Mouse (Mus musculus): ENCODE data around the gene Plk5. TPM values are rescaled to one million over a fixed set of nuclear protein-coding genes. Genes with fewer than 3 reads are reported as not detected.

The Plk5 gene
- total RNA-seq, 2 experiments from 2014 or later, result not detected

- peak; percentile 94 for ATAC-seq (ENCODE audit: poor library complexity, severe bottlenecking)
These were observed 50.6 kb downstream of the Plk5 start, which contains the start of gene Uqcr11 for GRCm38 (mm10) chr10:80406684-80407501. TSS of gene Uqcr11 (minus strand) at chr10:80406830.

GRCm38 (mm10) chr10:80407924-80408323, 51.7 kb downstream of the Plk5 start:
- ATAC-seq (ENCODE audit: poor library complexity, severe bottlenecking), result no peak

- no peak for ATAC-seq (ENCODE audit: poor library complexity, severe bottlenecking)
These were observed 56.6 kb downstream of the Plk5 start for GRCm38 (mm10) chr10:80412656-80413541.

Other genes starting within 250 kb of the Plk5 start
- gene Stk11, start 240.7 kb upstream of the Plk5 start, total RNA-seq (2015), result 58.0 and 60.7 TPM in 2 replicates
- gene Stk11, start 240.7 kb upstream of the Plk5 start, total RNA-seq (2017), result 142 and 146 TPM in 2 replicates
- 161 and 162 TPM in 2 replicates for gene Atp5d, start 217.8 kb upstream of the Plk5 start, total RNA-seq (2015)
- gene Atp5d, start 217.8 kb upstream of the Plk5 start, total RNA-seq (2017), result 31.0 and 34.7 TPM in 2 replicates
- 1.6 and 2.2 TPM in 2 replicates for gene Cbarp, start 215.6 kb upstream of the Plk5 start, total RNA-seq (2015)
- gene Cbarp, start 215.6 kb upstream of the Plk5 start, total RNA-seq (2017), result 1.4 TPM in 1 of 2 replicates, not detected in the other
- 29.5 and 29.6 TPM in 2 replicates for gene Midn, start 208.2 kb upstream of the Plk5 start, total RNA-seq (2015)
- 22.4 and 36.1 TPM in 2 replicates for gene Midn, start 208.2 kb upstream of the Plk5 start, total RNA-seq (2017)
- gene Cirbp, start 190.5 kb upstream of the Plk5 start, total RNA-seq (2015), result 11.7 and 13.8 TPM in 2 replicates
- gene Cirbp, start 190.5 kb upstream of the Plk5 start, total RNA-seq (2017), result 29.3 and 32.1 TPM in 2 replicates
- 19.3 and 21.0 TPM in 2 replicates for gene 1600002K03Rik, start 183.5 kb upstream of the Plk5 start, total RNA-seq (2015)
- gene 1600002K03Rik, start 183.5 kb upstream of the Plk5 start, total RNA-seq (2017), result 18.8 and 20.9 TPM in 2 replicates
- gene Efna2, start 177.0 kb upstream of the Plk5 start, total RNA-seq (2015), result 0.49 TPM in 1 of 2 replicates, not detected in the other
- gene Efna2, start 177.0 kb upstream of the Plk5 start, total RNA-seq (2017), result 0.12 TPM in 1 of 2 replicates, not detected in the other
- gene Mum1, start 130.0 kb upstream of the Plk5 start, total RNA-seq (2015), result 34.0 and 46.2 TPM in 2 replicates
- 40.3 and 45.5 TPM in 2 replicates for gene Mum1, start 130.0 kb upstream of the Plk5 start, total RNA-seq (2017)
- gene Ndufs7, start 107.3 kb upstream of the Plk5 start, total RNA-seq (2015), result 113 and 114 TPM in 2 replicates
- 84.8 and 86.1 TPM in 2 replicates for gene Ndufs7, start 107.3 kb upstream of the Plk5 start, total RNA-seq (2017)
- gene Gamt, start 95.4 kb upstream of the Plk5 start, total RNA-seq (2015), result 6.3 and 6.7 TPM in 2 replicates
- 4.4 and 10.2 TPM in 2 replicates for gene Gamt, start 95.4 kb upstream of the Plk5 start, total RNA-seq (2017)
- gene Dazap1, start 95.0 kb upstream of the Plk5 start, total RNA-seq (2015), result 39.0 and 41.4 TPM in 2 replicates
- 187 and 200 TPM in 2 replicates for gene Dazap1, start 95.0 kb upstream of the Plk5 start, total RNA-seq (2017)
- gene Rps15, start 64.0 kb upstream of the Plk5 start, total RNA-seq (2015), result 1,580 and 1,599 TPM in 2 replicates
- gene Rps15, start 64.0 kb upstream of the Plk5 start, total RNA-seq (2017), result 1,732 and 1,915 TPM in 2 replicates
- gene Apc2, start 60.5 kb upstream of the Plk5 start, total RNA-seq (2015), result not detected in 2 replicates
- not detected in 2 replicates for gene Apc2, start 60.5 kb upstream of the Plk5 start, total RNA-seq (2017)
- 25.6 and 27.4 TPM in 2 replicates for gene 2310011J03Rik, start 35.9 kb upstream of the Plk5 start, total RNA-seq (2015)
- 13.8 and 17.8 TPM in 2 replicates for gene 2310011J03Rik, start 35.9 kb upstream of the Plk5 start, total RNA-seq (2017)
- gene Pcsk4, start 27.0 kb upstream of the Plk5 start, total RNA-seq (2015), result 0.32 and 0.83 TPM in 2 replicates
- not detected in 2 replicates for gene Pcsk4, start 27.0 kb upstream of the Plk5 start, total RNA-seq (2017)
- 0.16 and 0.96 TPM in 2 replicates for gene Reep6, start 26.5 kb upstream of the Plk5 start, total RNA-seq (2015)
- 0.37 TPM in 1 of 2 replicates, not detected in the other for gene Reep6, start 26.5 kb upstream of the Plk5 start, total RNA-seq (2017)
- 0.07 TPM in 1 of 2 replicates, not detected in the other for gene Adamtsl5, start 8.0 kb upstream of the Plk5 start, total RNA-seq (2015)
- gene Adamtsl5, start 8.0 kb upstream of the Plk5 start, total RNA-seq (2017), result not detected in 2 replicates
- gene Mex3d, start 31.2 kb downstream of the Plk5 start, total RNA-seq (2015), result 2.4 and 2.6 TPM in 2 replicates
- 2.6 and 5.0 TPM in 2 replicates for gene Mex3d, start 31.2 kb downstream of the Plk5 start, total RNA-seq (2017)
- gene Mbd3, start 43.1 kb downstream of the Plk5 start, total RNA-seq (2015), result 38.8 and 40.6 TPM in 2 replicates
- gene Mbd3, start 43.1 kb downstream of the Plk5 start, total RNA-seq (2017), result 39.8 and 40.0 TPM in 2 replicates
- gene Uqcr11, start 50.4 kb downstream of the Plk5 start, total RNA-seq (2015), result 107 and 108 TPM in 2 replicates
- 122 and 129 TPM in 2 replicates for gene Uqcr11, start 50.4 kb downstream of the Plk5 start, total RNA-seq (2017)
- 17.2 and 20.3 TPM in 2 replicates for gene Tcf3, start 77.2 kb downstream of the Plk5 start, total RNA-seq (2015)
- 22.4 and 24.2 TPM in 2 replicates for gene Tcf3, start 77.2 kb downstream of the Plk5 start, total RNA-seq (2017)
- gene Onecut3, start 138.4 kb downstream of the Plk5 start, total RNA-seq (2015), result not detected in 2 replicates
- gene Onecut3, start 138.4 kb downstream of the Plk5 start, total RNA-seq (2017), result not detected in 2 replicates
- not detected in 2 replicates for gene Atp8b3, start 182.7 kb downstream of the Plk5 start, total RNA-seq (2015)
- not detected in 2 replicates for gene Atp8b3, start 182.7 kb downstream of the Plk5 start, total RNA-seq (2017)
- gene Rexo1, start 205.1 kb downstream of the Plk5 start, total RNA-seq (2015), result 35.9 and 41.5 TPM in 2 replicates
- 19.4 and 19.9 TPM in 2 replicates for gene Rexo1, start 205.1 kb downstream of the Plk5 start, total RNA-seq (2017)
- gene Klf16, start 220.9 kb downstream of the Plk5 start, total RNA-seq (2015), result 2.6 and 3.3 TPM in 2 replicates
- 3.9 and 5.3 TPM in 2 replicates for gene Klf16, start 220.9 kb downstream of the Plk5 start, total RNA-seq (2017)
- gene Abhd17a, start 233.9 kb downstream of the Plk5 start, total RNA-seq (2015), result 64.8 and 82.1 TPM in 2 replicates
- 21.7 and 31.6 TPM in 2 replicates for gene Abhd17a, start 233.9 kb downstream of the Plk5 start, total RNA-seq (2017)
- 16.9 and 22.3 TPM in 2 replicates for gene Scamp4, start 246.4 kb downstream of the Plk5 start, total RNA-seq (2015)
- 4.8 and 11.4 TPM in 2 replicates for gene Scamp4, start 246.4 kb downstream of the Plk5 start, total RNA-seq (2017)
- gene Adat3, start 246.4 kb downstream of the Plk5 start, total RNA-seq (2015), result 0.91 and 1.1 TPM in 2 replicates
- gene Adat3, start 246.4 kb downstream of the Plk5 start, total RNA-seq (2017), result 3.8 TPM in 1 of 2 replicates, not detected in the other
- 0.54 TPM in 1 of 2 replicates, not detected in the other for gene Gm49322, start 249.6 kb downstream of the Plk5 start, total RNA-seq (2015)
- gene Gm49322, start 249.6 kb downstream of the Plk5 start, total RNA-seq (2017), result 0.15 and 0.89 TPM in 2 replicates

Data from megakaryocyte, adult 5-6 weeks (primary cell).